Mouse (Mus musculus) ES-CJ7 (cell line): ENCODE results near the gene Slc46a2.

Experiments used
- DNase-seq: peaks from one replicate; pipeline ENCODE4 v3.0.0; 2011; ENCODE audit warnings: low read depth, low spot score

Slc46a2 gene

GRCm38 (mm10) chr4:59914608-59915403 is at the start of gene Slc46a2:
Gene Slc46a2 (minus strand): TSS chr4:59915056.
- DNase-seq = no peak

GRCm38 (mm10) chr4:59963405-59964344 is 48.8 kb upstream of the Slc46a2 start, which contains the start of gene Mup6:
Gene Mup6 (plus strand): TSS chr4:59964294.
- DNase-seq = peak; percentile 94

- no peak for DNase-seq
Measured at GRCm38 (mm10) chr4:59960610-59961009, 45.8 kb upstream of the Slc46a2 start, which contains the start of gene Mup4. Gene Mup4 (minus strand): TSS chr4:59960710.

GRCm38 (mm10) chr4:59937543-59937942 is 22.7 kb upstream of the Slc46a2 start:
- DNase-seq = no peak

GRCm38 (mm10) chr4:59932505-59933281 is 17.8 kb upstream of the Slc46a2 start:
- peak; percentile 83 for DNase-seq

- peak; percentile 92 for DNase-seq
Measured at GRCm38 (mm10) chr4:59928347-59928746, 13.5 kb upstream of the Slc46a2 start.

- no peak for DNase-seq
Measured at GRCm38 (mm10) chr4:59927666-59928065, 12.8 kb upstream of the Slc46a2 start.

- DNase-seq = no peak
Measured at GRCm38 (mm10) chr4:59925082-59925481, 10.2 kb upstream of the Slc46a2 start.

GRCm38 (mm10) chr4:59917966-59918365 is 3.1 kb upstream of the Slc46a2 start:
- no peak for DNase-seq

- no peak for DNase-seq
Measured at GRCm38 (mm10) chr4:59908785-59909184, 6.1 kb downstream of the Slc46a2 start.

- DNase-seq = peak; percentile 54
Measured at GRCm38 (mm10) chr4:59907657-59908230, 7.1 kb downstream of the Slc46a2 start.

- DNase-seq = no peak
Measured at GRCm38 (mm10) chr4:59907092-59907491, 7.8 kb downstream of the Slc46a2 start.

GRCm38 (mm10) chr4:59902547-59902946 is 12.3 kb downstream of the Slc46a2 start:
- DNase-seq = peak; percentile 17

GRCm38 (mm10) chr4:59901810-59902209 is 13.0 kb downstream of the Slc46a2 start:
- no peak for DNase-seq

GRCm38 (mm10) chr4:59898521-59898919 is 16.3 kb downstream of the Slc46a2 start:
- DNase-seq = no peak

GRCm38 (mm10) chr4:59897814-59898520 is 16.9 kb downstream of the Slc46a2 start:
- no peak for DNase-seq

GRCm38 (mm10) chr4:59896000-59896399 is 18.9 kb downstream of the Slc46a2 start:
- peak; percentile 72 for DNase-seq

GRCm38 (mm10) chr4:59894977-59895575 is 19.8 kb downstream of the Slc46a2 start:
- DNase-seq = no peak

- no peak for DNase-seq
Measured at GRCm38 (mm10) chr4:59894415-59894814, 20.4 kb downstream of the Slc46a2 start.

GRCm38 (mm10) chr4:59892731-59893130 is 22.1 kb downstream of the Slc46a2 start:
- DNase-seq = no peak
